Mouse (Mus musculus) midbrain, embryonic 13.5 days (tissue): ENCODE data around the gene Tjap1. TPM values are rescaled to one million over a fixed set of nuclear protein-coding genes. Genes with fewer than 3 reads are reported as not detected.
A peak's percentile ranks its signal among the peaks of the same experiment; 100 is the strongest.

Experiments
- ATAC-seq: fragments of 200-750 bp; cut with Nextera tagmentation; 2 replicates; pipeline ENCODE4 v1.8.0; 2017; ENCODE audit warnings: mild to moderate bottlenecking, moderate TSS enrichment, moderate library complexity
- H3K27ac ChIP-seq: fragments of 300-500 bp; sonication (generic); 2 replicates; pipeline ENCODE4 v1.5.1; 2015; ENCODE audit warnings: inconsistent platforms, mild to moderate bottlenecking, moderate library complexity
- H3K27me3 ChIP-seq: fragments of 300-500 bp; sonication (generic); 2 replicates; pipeline ENCODE4 v1.6.1; 2015; ENCODE audit warnings: mild to moderate bottlenecking, inconsistent platforms
- H3K36me3 ChIP-seq: fragments of 300-500 bp; sonication (generic); 2 replicates; pipeline ENCODE4 v1.6.1; 2015; ENCODE audit warnings: mild to moderate bottlenecking, inconsistent platforms
- H3K4me1 ChIP-seq: fragments of 300-500 bp; sonication (generic); replicated peaks from 2 replicates; pipeline ENCODE4 v1.6.1; 2015; ENCODE audit warnings: inconsistent platforms
- H3K4me2 ChIP-seq: fragments of 300-500 bp; sonication (generic); replicated peaks from 2 replicates; pipeline ENCODE4 v1.6.1; 2015; ENCODE audit warnings: moderate library complexity, mild to moderate bottlenecking, inconsistent platforms
- H3K4me3 ChIP-seq: fragments of 300-500 bp; sonication (generic); replicated peaks from 2 replicates; pipeline ENCODE4 v1.5.1; 2015; ENCODE audit warnings: mild to moderate bottlenecking, inconsistent platforms
- H3K9ac ChIP-seq: fragments of 300-500 bp; sonication (generic); replicated peaks from 2 replicates; pipeline ENCODE4 v1.6.1; 2015; ENCODE audit warnings: mild to moderate bottlenecking, inconsistent platforms
- H3K9me3 ChIP-seq: fragments of 300-500 bp; sonication (generic); 2 replicates; pipeline ENCODE4 v1.6.1; 2016; ENCODE audit warnings: mild to moderate bottlenecking, inconsistent platforms
- WGBS: fragments of 180-500 bp; shearing (Covaris S2); methylation state at CpG from one replicate; pipeline ENCODE4 v1.1.7; 2015; 5-methylcytosine and 5-hydroxymethylcytosine counted together
- polyA plus RNA-seq: library from polyadenylated mRNA; unstranded; fragments of >200 nt; fragmentation: Nextera tagmentation; extraction: Ambion mirVana; gene quantifications from 2 replicates; pipeline ENCODE4 v1.2.1, GENCODE M21; 2015

The Tjap1 gene
- polyA plus RNA-seq, 1 experiment from 2014 or later = 37.2 TPM

DNA sequence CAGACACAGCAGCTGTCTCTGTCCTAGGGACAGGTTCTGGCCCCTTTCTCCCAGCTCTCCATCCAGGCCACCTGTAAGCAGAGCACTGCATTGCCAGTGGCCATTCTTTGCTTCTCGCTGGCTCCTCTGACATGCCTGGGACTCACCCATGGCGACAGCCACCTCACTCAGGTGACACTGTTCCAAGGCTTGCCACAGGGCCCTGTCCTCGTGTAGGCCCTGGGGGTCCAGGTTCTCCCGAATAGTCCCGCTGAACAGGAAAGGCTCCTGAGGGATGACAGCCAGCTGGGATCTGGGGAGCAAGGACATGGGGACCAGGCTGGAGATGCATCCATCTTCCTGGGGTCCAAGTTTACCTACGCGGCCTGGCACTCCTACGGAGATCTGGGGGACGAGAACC, 21.4 kb upstream of the Tjap1 start:
- Histone ChIP-seq H3K9me3 (no peaks in the 10 kb centered on the region), H3K9ac (no peak overlapping the region), H3K4me3 (no peak overlapping the region), H3K4me1 (peaks cover under 1% of the 10 kb centered on the region; the same call in 1 of the 2 replicates), H3K4me2 (no peak overlapping the region), H3K27me3 (peaks cover 16% of the 10 kb centered on the region; the same call in 1 of the 2 replicates), H3K27ac (no peak overlapping the region), H3K36me3 (peaks cover 49% of the 10 kb centered on the region)
- no peak for ATAC-seq
- 91% methylated on average over 9 of the region's 9 CpGs for WGBS

DNA sequence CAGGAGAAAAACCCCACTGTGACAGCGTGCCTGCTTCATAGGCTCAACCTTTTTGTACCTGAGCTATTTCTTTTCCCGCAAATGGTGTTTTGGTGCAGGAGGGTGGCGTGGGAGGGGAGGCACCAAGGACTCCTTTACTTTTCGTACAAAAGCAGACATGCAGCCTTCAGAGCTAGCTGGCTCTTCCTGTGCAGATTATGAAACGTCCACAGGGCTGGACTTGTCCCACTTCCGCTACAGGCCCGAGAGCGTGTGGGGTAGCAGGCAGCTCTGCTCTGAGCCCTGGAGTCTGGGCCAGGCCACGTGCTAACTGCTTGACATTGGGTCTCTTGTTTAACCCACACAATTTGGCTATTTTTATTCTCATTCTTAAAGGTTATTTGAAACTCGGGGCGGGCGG, 19.1 kb upstream of the Tjap1 start:
- ATAC-seq = no peak
- H3K4me3 ChIP-seq = no peak overlapping the region
- no peak overlapping the region for H3K4me2 ChIP-seq
- H3K27ac ChIP-seq = no peak overlapping the region
- peaks cover 18% of the 10 kb centered on the region for H3K4me1 ChIP-seq
- H3K27me3 ChIP-seq = peaks cover 35% of the 10 kb centered on the region
- no peak overlapping the region for H3K9ac ChIP-seq
- H3K9me3 ChIP-seq = no peaks in the 10 kb centered on the region
- peaks cover 46% of the 10 kb centered on the region for H3K36me3 ChIP-seq
- 87% methylated on average over 12 of the region's 12 CpGs for WGBS

DNA sequence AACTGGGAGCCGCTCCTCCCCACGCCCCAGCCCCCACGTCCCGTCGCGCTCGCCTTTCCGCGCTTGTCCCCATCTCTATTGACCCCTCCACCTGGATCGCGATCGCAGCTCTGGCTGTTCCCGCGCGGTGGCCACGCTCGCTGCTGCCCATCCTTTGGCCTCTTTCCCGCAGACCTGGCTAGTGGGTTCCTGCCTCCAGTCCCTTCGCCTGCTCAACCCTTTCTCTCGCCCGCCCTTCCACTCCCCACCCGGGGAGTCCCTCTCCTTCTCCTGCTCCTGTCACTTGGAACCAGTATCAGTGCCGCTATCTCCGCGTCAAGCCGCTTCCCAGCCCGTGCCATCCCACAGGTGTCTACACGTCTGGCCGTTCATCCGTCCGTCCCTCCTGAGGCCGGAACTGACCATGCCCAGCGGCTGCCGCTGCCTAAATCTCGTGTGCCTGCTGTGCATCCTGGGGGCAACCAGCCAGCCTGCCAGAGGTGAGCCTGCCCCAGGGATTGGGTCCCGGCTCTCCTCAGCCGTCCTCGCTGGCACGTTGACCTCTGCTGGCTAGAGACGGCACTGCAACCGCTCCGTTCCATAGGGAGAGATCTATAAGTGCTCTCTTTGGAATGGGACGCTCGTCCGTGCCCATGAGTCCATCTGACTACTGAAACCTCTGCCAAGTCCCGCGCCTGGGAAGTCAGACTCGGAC, 15.5 kb upstream of the Tjap1 start:
- Histone ChIP-seq H3K4me1 (peaks cover 19% of the 10 kb centered on the region), H3K27me3 (peaks cover 64% of the 10 kb centered on the region), H3K27ac (peak overlapping the region; percentile 68), H3K4me2 (peak overlapping the region; percentile 99), H3K36me3 (peaks cover 15% of the 10 kb centered on the region), H3K9me3 (no peaks in the 10 kb centered on the region), H3K9ac (peak overlapping the region; percentile 80), H3K4me3 (peak overlapping the region; percentile 75)
- under 1% methylated on average over 47 of the region's 48 CpGs for WGBS
- ATAC-seq = peak; percentile 86

- WGBS = 0% methylated on average over 73 of the region's 86 CpGs
- ATAC-seq = peak; percentile 58
- Histone ChIP-seq H3K9ac (peak within 1 kb of the TSS; percentile 80), H3K4me2 (peak within 1 kb of the TSS; percentile 99), H3K27me3 (peaks cover 69% of the 10 kb centered on the region), H3K36me3 (peaks cover 8% of the 10 kb centered on the region; the same call in 1 of the 2 replicates), H3K4me3 (peak within 1 kb of the TSS; percentile 75), H3K4me1 (peaks cover 19% of the 10 kb centered on the region), H3K27ac (peak within 1 kb of the TSS; percentile 68), H3K9me3 (no peaks in the 10 kb centered on the region)
Observed at GRCm38 (mm10) chr17:46297364-46298219, 14.8 kb upstream of the Tjap1 start, which contains the start of gene Dlk2. TSS of gene Dlk2 (plus strand) at chr17:46297421.

- 11% methylated on average over 6 of the region's 6 CpGs for WGBS
- Histone ChIP-seq H3K4me1 (peaks cover 19% of the 10 kb centered on the region), H3K27me3 (peaks cover 69% of the 10 kb centered on the region), H3K27ac (peak overlapping the region; percentile 68), H3K36me3 (peaks cover 2% of the 10 kb centered on the region; the same call in 1 of the 2 replicates), H3K9me3 (no peaks in the 10 kb centered on the region), H3K9ac (peak overlapping the region; percentile 80; the same call in 1 of the 2 replicates), H3K4me3 (peak overlapping the region; percentile 75), H3K4me2 (peak overlapping the region; percentile 99)
- peak; percentile 5; the same call in 1 of the 2 replicates for ATAC-seq
Observed at GRCm38 (mm10) chr17:46297028-46297363, 14.2 kb upstream of the Tjap1 start.

- Histone ChIP-seq H3K9ac (no peak overlapping the region), H3K4me1 (peaks cover 19% of the 10 kb centered on the region), H3K27ac (peak overlapping the region; percentile 68; the same call in 1 of the 2 replicates), H3K4me3 (peak overlapping the region; percentile 75), H3K27me3 (peaks cover 68% of the 10 kb centered on the region), H3K4me2 (peak overlapping the region; percentile 99), H3K36me3 (no peaks in the 10 kb centered on the region), H3K9me3 (no peaks in the 10 kb centered on the region)
- no peak for ATAC-seq
- WGBS = 50% methylated on average over 6 of the region's 6 CpGs
Observed at GRCm38 (mm10) chr17:46296601-46297000, 13.8 kb upstream of the Tjap1 start.

DNA sequence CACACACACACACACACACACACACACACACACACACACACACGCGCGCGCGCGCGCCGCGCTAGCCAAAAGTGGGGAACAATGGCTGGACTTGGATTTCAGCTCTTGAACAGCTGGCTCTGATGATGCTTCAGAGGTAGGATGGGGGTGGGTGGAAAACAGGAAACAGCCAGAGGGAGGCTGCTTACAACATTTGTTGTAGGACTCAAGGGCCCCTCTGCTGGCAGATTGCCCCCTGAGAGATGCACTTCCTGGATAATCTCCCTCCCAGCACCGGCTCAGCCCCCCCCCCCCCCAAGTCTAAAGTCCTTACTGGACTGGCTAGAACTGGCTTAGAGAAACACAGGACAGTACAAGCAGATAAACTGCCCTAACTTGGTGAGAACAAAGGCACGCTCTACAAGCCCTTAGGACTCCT, 4.9 kb upstream of the Tjap1 start:
- ATAC-seq = no peak
- Histone ChIP-seq H3K9me3 (no peaks in the 10 kb centered on the region), H3K4me3 (no peak overlapping the region), H3K27ac (no peak overlapping the region), H3K27me3 (no peaks in the 10 kb centered on the region), H3K9ac (no peak overlapping the region), H3K36me3 (no peaks in the 10 kb centered on the region), H3K4me1 (peaks cover 13% of the 10 kb centered on the region), H3K4me2 (no peak overlapping the region)
- 58% methylated on average over 11 of the region's 11 CpGs for WGBS

- Histone ChIP-seq H3K36me3 (no peaks in the 10 kb centered on the region), H3K27me3 (no peaks in the 10 kb centered on the region), H3K4me1 (peaks cover 28% of the 10 kb centered on the region), H3K4me2 (no peak overlapping the region), H3K27ac (no peak overlapping the region), H3K9me3 (no peaks in the 10 kb centered on the region), H3K4me3 (no peak overlapping the region), H3K9ac (no peak overlapping the region)
- 77% methylated on average over 6 of the region's 6 CpGs for WGBS
- no peak for ATAC-seq
Observed at GRCm38 (mm10) chr17:46285407-46285806, 2.6 kb upstream of the Tjap1 start.

GRCm38 (mm10) chr17:46284653-46285052, 1.8 kb upstream of the Tjap1 start:
- no peak overlapping the region; the same call in 1 of the 2 replicates for H3K9ac ChIP-seq
- 62% methylated on average over 7 of the region's 7 CpGs for WGBS
- H3K27me3 ChIP-seq = no peaks in the 10 kb centered on the region

GRCm38 (mm10) chr17:46283911-46284310, 1.1 kb upstream of the Tjap1 start:
- Histone ChIP-seq H3K4me1 (peaks cover 28% of the 10 kb centered on the region), H3K27ac (no peak overlapping the region), H3K4me2 (no peak overlapping the region), H3K4me3 (no peak overlapping the region), H3K9ac (no peak overlapping the region), H3K36me3 (0 out of 2 replicates have a peak, but pooled peaks cover 6% of the 10 kb centered on the region), H3K9me3 (no peaks in the 10 kb centered on the region), H3K27me3 (no peaks in the 10 kb centered on the region)
- WGBS = 87% methylated on average over 8 of the region's 8 CpGs
- ATAC-seq = no peak

More at GRCm38 (mm10) chr17:46284653-46285052, 1.8 kb upstream of the Tjap1 start:
- Histone ChIP-seq H3K4me2 (no peak overlapping the region), H3K4me1 (peaks cover 28% of the 10 kb centered on the region), H3K4me3 (no peak overlapping the region), H3K27ac (no peak overlapping the region), H3K36me3 (no peaks in the 10 kb centered on the region), H3K9me3 (no peaks in the 10 kb centered on the region)
- no peak for ATAC-seq

- Histone ChIP-seq H3K27ac (0 out of 2 replicates have a peak overlapping the region, but pooled peaks have one; percentile 14), H3K9ac (no peak overlapping the region; the same call in 1 of the 2 replicates)
Observed at GRCm38 (mm10) chr17:46283140-46283539, 314 bp upstream of the Tjap1 start.

More at GRCm38 (mm10) chr17:46283140-46283539, 314 bp upstream of the Tjap1 start:
- ATAC-seq = no peak
- Histone ChIP-seq H3K27me3 (no peaks in the 10 kb centered on the region), H3K4me3 (peak overlapping the region; percentile 56), H3K4me1 (peaks cover 28% of the 10 kb centered on the region), H3K36me3 (peaks cover 12% of the 10 kb centered on the region), H3K4me2 (peak overlapping the region; percentile 91), H3K9me3 (no peaks in the 10 kb centered on the region)
- 26% methylated on average over 9 of the region's 9 CpGs for WGBS
